Mouse (Mus musculus): Measurements from ENCODE around the gene Bod1l.

Bod1l gene

GRCm38 (mm10) chr5:41801622-41802021 lies 42.5 kb downstream of the Bod1l start:
- no peak for DNase-seq (ENCODE audit: low spot score in 2 of 2)

GRCm38 (mm10) chr5:41794434-41794833 lies 49.7 kb downstream of the Bod1l start:
- no peak for DNase-seq (ENCODE audit: low spot score in 2 of 2)

- DNase-seq (ENCODE audit: low spot score in 2 of 2): no peak
These were observed 53.6 kb downstream of the Bod1l start for GRCm38 (mm10) chr5:41790517-41790916.

- no peak for DNase-seq (ENCODE audit: low spot score in 2 of 2)
These were observed 55.2 kb downstream of the Bod1l start for GRCm38 (mm10) chr5:41788877-41789276.

GRCm38 (mm10) chr5:41781890-41782289 lies 62.2 kb downstream of the Bod1l start:
- no peak for DNase-seq (ENCODE audit: low spot score in 2 of 2)

- DNase-seq (ENCODE audit: low spot score in 2 of 2): no peak
These were observed 64.1 kb downstream of the Bod1l start for GRCm38 (mm10) chr5:41780026-41780425.

- DNase-seq (ENCODE audit: low spot score in 2 of 2): no peak
These were observed 68.4 kb downstream of the Bod1l start for GRCm38 (mm10) chr5:41775728-41776127.

- no peak for DNase-seq (ENCODE audit: low spot score in 2 of 2)
These were observed 68.8 kb downstream of the Bod1l start for GRCm38 (mm10) chr5:41775273-41775672.

- peak; percentile 71 to 89 for DNase-seq (ENCODE audit: low spot score in 2 of 2)
These were observed 75.6 kb downstream of the Bod1l start for GRCm38 (mm10) chr5:41768382-41769040.

- no peak for DNase-seq (ENCODE audit: low spot score in 2 of 2)
These were observed 76.6 kb downstream of the Bod1l start for GRCm38 (mm10) chr5:41767296-41768200.

- DNase-seq (ENCODE audit: low spot score in 2 of 2): no peak
These were observed 77.6 kb downstream of the Bod1l start for GRCm38 (mm10) chr5:41766406-41767010.

- no peak for DNase-seq (ENCODE audit: low spot score in 2 of 2)
These were observed 78.3 kb downstream of the Bod1l start for GRCm38 (mm10) chr5:41765626-41766405.

- DNase-seq (ENCODE audit: low spot score in 2 of 2): no peak
These were observed 80.1 kb downstream of the Bod1l start, which contains the start of gene Nkx3-2 for GRCm38 (mm10) chr5:41763731-41764721. TSS of gene Nkx3-2 (minus strand) at chr5:41764501.

GRCm38 (mm10) chr5:41762947-41763730 lies 81.0 kb downstream of the Bod1l start:
- no peak for DNase-seq (ENCODE audit: low spot score in 2 of 2)

- DNase-seq (ENCODE audit: low spot score in 2 of 2): no peak
These were observed 81.8 kb downstream of the Bod1l start for GRCm38 (mm10) chr5:41762141-41762946.

GRCm38 (mm10) chr5:41761509-41762140 lies 82.5 kb downstream of the Bod1l start:
- DNase-seq (ENCODE audit: low spot score in 2 of 2): no peak

GRCm38 (mm10) chr5:41760831-41761508 lies 83.1 kb downstream of the Bod1l start:
- no peak for DNase-seq (ENCODE audit: low spot score in 2 of 2)

GRCm38 (mm10) chr5:41760071-41760470 lies 84.0 kb downstream of the Bod1l start:
- DNase-seq (ENCODE audit: low spot score in 2 of 2): no peak

Measured in urinary bladder, adult 18-20 months (tissue).